In genomic region chr8:111602050-111602449, GRCm38 (mm10) we compare ENCODE assay signal across 17 mouse cellular contexts. TPM values are rescaled to one million over a fixed set of nuclear protein-coding genes. Genes with fewer than 3 reads are reported as not detected.
A peak's percentile ranks its signal among the peaks of the same experiment; 100 is the strongest.
DNase-seq lines count a peak whose midpoint lies in the region; ATAC-seq lines count a peak whose summit lies in the region.
"Had no signal": no experiment of that assay in that cellular context is flagged by ENCODE, and none has a peak within 500 bp of the region (broad histone marks: within the 10 kb centered on the region; RNA-seq: fewer than 3 reads in every experiment).

No protein-coding gene starts in this region.

- H3K4me1 ChIP-seq in forebrain, embryonic 16.5 days (replicated peaks; ENCODE audit: control insufficient read depth, insufficient read depth, low read length), result peaks cover 8% of the 10 kb centered on the region; the same call in 1 of the 2 replicates
- peaks cover 15% of the 10 kb centered on the region for H3K4me1 ChIP-seq in forebrain, embryonic 13.5 days

- no peaks in the 10 kb centered on the region for H3K27me3 ChIP-seq in forebrain, embryonic 16.5 days (replicated peaks; ENCODE audit: control insufficient read depth, insufficient read depth, low read length)
- no peaks in the 10 kb centered on the region for H3K27me3 ChIP-seq in forebrain, embryonic 13.5 days
- H3K27me3 ChIP-seq: limb, embryonic 12.5 days; midbrain, embryonic 13.5 days had no signal

- peak; percentile 43; the same call in 1 of the 2 replicates for ATAC-seq in forebrain, embryonic 16.5 days
- no peak for ATAC-seq in forebrain, embryonic 13.5 days
- ATAC-seq: midbrain, embryonic 13.5 days had no signal

- H3K4me3 ChIP-seq in forebrain, embryonic 16.5 days (replicated peaks; ENCODE audit: low read length), result no peak overlapping the region
- H3K4me3 ChIP-seq in forebrain, embryonic 13.5 days, result no peak overlapping the region
- H3K4me3 ChIP-seq: limb, embryonic 12.5 days; midbrain, embryonic 13.5 days had no signal

- WGBS in forebrain, embryonic 16.5 days, result 76% methylated on average over 4 of the region's 4 CpGs
- WGBS in forebrain, embryonic 13.5 days, result 94% methylated on average over 4 of the region's 4 CpGs

- no peak overlapping the region for H3K27ac ChIP-seq in forebrain, embryonic 16.5 days (ENCODE audit: low read length)
- no peak overlapping the region for H3K27ac ChIP-seq in forebrain, embryonic 13.5 days
- H3K27ac ChIP-seq: limb, embryonic 12.5 days; midbrain, embryonic 13.5 days; stomach, postnatal 0 days had no signal

- H3K9me3 ChIP-seq in forebrain, embryonic 16.5 days (ENCODE audit: control insufficient read depth, low read length), result no peaks in the 10 kb centered on the region
- H3K9me3 ChIP-seq in forebrain, embryonic 13.5 days (replicated peaks), result no peaks in the 10 kb centered on the region
- H3K9me3 ChIP-seq: limb, embryonic 12.5 days; midbrain, embryonic 13.5 days had no signal

- H3K36me3 ChIP-seq in forebrain, embryonic 16.5 days (ENCODE audit: control insufficient read depth, insufficient read depth), result no peaks in the 10 kb centered on the region
- H3K36me3 ChIP-seq in forebrain, embryonic 13.5 days (ENCODE audit: poor library complexity, severe bottlenecking), result no peaks in the 10 kb centered on the region
- H3K36me3 ChIP-seq: midbrain, embryonic 13.5 days had no signal

- H3K9ac ChIP-seq in forebrain, embryonic 16.5 days (replicated peaks; ENCODE audit: low read depth, low read length), result no peak overlapping the region
- H3K9ac ChIP-seq in forebrain, embryonic 13.5 days, result no peak overlapping the region
- H3K9ac ChIP-seq: limb, embryonic 12.5 days; midbrain, embryonic 13.5 days had no signal

- H3K4me2 ChIP-seq in forebrain, embryonic 16.5 days (ENCODE audit: low read length), result no peak overlapping the region
- H3K4me2 ChIP-seq in forebrain, embryonic 13.5 days, result no peak overlapping the region
- H3K4me2 ChIP-seq: limb, embryonic 12.5 days; midbrain, embryonic 13.5 days had no signal

- intact Hi-C loops in left cerebral cortex, postnatal 14 days (cut with DNase I), result no loop called here

- DNase-seq in left cerebral cortex, postnatal 14 days (ENCODE audit: low spot score in 2 of 2), result peak; percentile 49 to 77
- no peak for DNase-seq in left cerebral cortex, adult 11 months (ENCODE audit: low spot score)
- peak; percentile 79 for DNase-seq in cerebellum, adult 9-10 months
- DNase-seq in right cerebral cortex, postnatal 25 days, result peak; percentile 15
- no peak for DNase-seq in spleen, postnatal 10 days (ENCODE audit: low spot score in 2 of 2)
- DNase-seq in embryo, embryonic 10 days (ENCODE audit: low spot score), result no peak
- DNase-seq: adrenal gland, postnatal 14 days; B cell, adult 2 months; kidney, adult 18-20 months; kidney, postnatal 25 days; lung, postnatal 4 days had no signal

RNA-seq across cellular contexts. Expression of gene Ldhd, which starts 28.1 kb away (rescaled TPM):
- polyA plus RNA-seq in forebrain, embryonic 16.5 days (2015; fragmentation: Nextera tagmentation; extraction: Ambion mirVana), result 0.71 TPM in 2 replicates
- 0.23 and 0.31 TPM in 2 replicates for polyA plus RNA-seq in forebrain, embryonic 13.5 days (2015; fragmentation: Nextera tagmentation; extraction: Ambion mirVana)
- total RNA-seq in left cerebral cortex, postnatal 14 days (2021), result 1 to 10 TPM; 3.2 to 5.4 TPM
- polyA plus RNA-seq: embryonic facial prominence, embryonic 11.5 days had no signal

RNA-seq across cellular contexts. Expression of gene Zfp1, which starts 41.2 kb away (rescaled TPM):
- 32.5 and 35.7 TPM in 2 replicates for polyA plus RNA-seq in forebrain, embryonic 16.5 days (2015; fragmentation: Nextera tagmentation; extraction: Ambion mirVana)
- 27.3 and 28.8 TPM in 2 replicates for polyA plus RNA-seq in forebrain, embryonic 13.5 days (2015; fragmentation: Nextera tagmentation; extraction: Ambion mirVana)
- total RNA-seq in left cerebral cortex, postnatal 14 days (2021), result 10 to 100 TPM; 19.9 to 20.3 TPM

Comparison
In these comparisons a context has a peak if more than half of its experiments do, and no peak if none do; other contexts are left out.
1. DNase-seq: peak in left cerebral cortex, postnatal 14 days (2 of 2), cerebellum, adult 9-10 months (single experiment) and right cerebral cortex, postnatal 25 days (single experiment); none in left cerebral cortex, adult 11 months (single experiment), spleen, postnatal 10 days (0 of 2) and embryo, embryonic 10 days (single experiment).